Mouse (Mus musculus): Measurements from ENCODE around the gene Jph4. TPM values are rescaled to one million over a fixed set of nuclear protein-coding genes. Genes with fewer than 3 reads are reported as not detected.

Jph4 gene
- total and polyA plus RNA-seq, 3 experiments = not detected

DNA sequence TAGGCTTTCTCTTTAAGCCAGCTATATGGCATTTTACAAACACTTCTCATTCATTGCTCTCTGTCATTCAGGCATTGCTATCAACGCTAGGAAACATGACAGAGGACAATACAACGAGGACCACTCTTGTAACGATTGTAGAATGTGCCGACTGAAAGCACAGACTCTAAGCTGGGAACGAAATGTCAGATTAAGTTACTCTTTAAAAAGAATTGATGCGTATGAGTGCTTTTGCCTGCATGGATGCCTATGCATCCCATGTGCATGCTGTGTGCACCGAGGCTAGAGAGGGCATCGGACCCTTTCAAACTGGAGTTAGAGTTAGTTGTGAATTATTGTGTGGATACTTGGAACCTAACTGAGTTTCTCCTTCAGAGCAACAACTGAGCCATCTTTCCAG lies 18.9 kb upstream of the Jph4 start:
- no peak for DNase-seq (ENCODE audit: low read depth, low spot score)
- Histone ChIP-seq H3K4me3 (ENCODE audit: control insufficient read depth in 1 of 2, insufficient read depth in 1 of 2, low read depth in 2 of 2, low read length in 2 of 2) (no peak overlapping the region), H3K4me1 (ENCODE audit: control insufficient read depth in 1 of 2, insufficient read depth in 2 of 2, low read length in 2 of 2) (no peaks in the 10 kb centered on the region), H3K27me3 (ENCODE audit: control insufficient read depth in 1 of 2, insufficient read depth in 2 of 2, low read length in 2 of 2) (peaks cover 10 to 11% of the 10 kb centered on the region in 2 experiments), H3K79me2 (ENCODE audit: control insufficient read depth, insufficient read depth, low read length, poor library complexity) (no peaks in the 10 kb centered on the region), H3K27ac (ENCODE audit: control insufficient read depth, low read depth, low read length) (no peak overlapping the region), H3K36me3 (ENCODE audit: control insufficient read depth in 1 of 2, insufficient read depth in 2 of 2, low read length in 2 of 2) (no peaks in the 10 kb centered on the region), H3K9me3 (replicated peaks; ENCODE audit: insufficient read depth, low read length) (no peaks in the 10 kb centered on the region), H3K9ac (ENCODE audit: control insufficient read depth, low read depth, low read length, poor library complexity, severe bottlenecking) (no peak overlapping the region)
- TF ChIP-seq MAFK (IDR thresholded peaks at IDR 0.05; ENCODE audit: borderline replicate concordance, low read depth, low read length) (no peak), ZKSCAN1 (IDR thresholded peaks at IDR 0.05; ENCODE audit: low read depth, low read length) (no peak), TAL1 (IDR thresholded peaks at IDR 0.05; ENCODE audit: low read length) (no peak), CHD2 (IDR thresholded peaks at IDR 0.05; ENCODE audit: low read length) (no peak), MYB (IDR thresholded peaks at IDR 0.05; ENCODE audit: low read depth, low read length) (no peak), ELF1 (IDR thresholded peaks at IDR 0.05; ENCODE audit: low read depth, low read length) (no peak), POLR2AphosphoS2 (IDR thresholded peaks at IDR 0.05; ENCODE audit: low read length) (no peak), ETS1 (IDR thresholded peaks at IDR 0.05; ENCODE audit: low read depth, low read length) (no peak), UBTF (IDR thresholded peaks at IDR 0.05; ENCODE audit: borderline replicate concordance, insufficient read depth, low read depth, low read length) (no peak), HCFC1 (IDR thresholded peaks at IDR 0.05; ENCODE audit: low read depth, low read length) (no peak), RCOR1 (IDR thresholded peaks at IDR 0.05; ENCODE audit: low read depth, low read length) (no peak), MEF2A (IDR thresholded peaks at IDR 0.05; ENCODE audit: extremely low read depth, insufficient replicate concordance, low read depth, low read length, poor library complexity, severe bottlenecking) (no peak)

DNA sequence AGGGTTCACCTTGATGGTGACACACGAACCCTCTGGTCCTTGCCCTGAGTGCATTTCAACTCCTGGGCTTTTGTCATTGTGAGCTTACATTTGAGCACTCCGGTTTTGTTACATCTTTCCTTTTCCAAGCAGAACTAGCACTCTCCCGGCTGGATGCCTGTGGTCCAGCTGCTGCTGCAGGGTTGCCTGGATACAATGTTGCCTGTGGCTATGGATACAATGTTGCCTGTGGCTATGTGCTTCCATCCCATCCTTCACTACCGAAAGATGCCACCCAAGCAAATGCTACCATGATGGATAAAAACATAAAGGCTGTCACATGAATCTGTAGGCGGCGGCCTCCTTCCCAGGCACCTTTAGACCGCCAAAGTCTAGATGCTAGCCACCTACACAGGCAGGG lies 9.8 kb upstream of the Jph4 start:
- H3K4me1 ChIP-seq (ENCODE audit: control insufficient read depth in 1 of 2, insufficient read depth in 2 of 2, low read length in 2 of 2) = no peaks in the 10 kb centered on the region
- no peak overlapping the region for H3K9ac ChIP-seq (ENCODE audit: control insufficient read depth, low read depth, low read length, poor library complexity, severe bottlenecking)
- no peak overlapping the region for H3K27ac ChIP-seq (ENCODE audit: control insufficient read depth, low read depth, low read length)
- no peaks in the 10 kb centered on the region for H3K79me2 ChIP-seq (ENCODE audit: control insufficient read depth, insufficient read depth, low read length, poor library complexity)
- DNase-seq (ENCODE audit: low read depth, low spot score) = no peak
- H3K4me3 ChIP-seq (ENCODE audit: control insufficient read depth in 1 of 2, insufficient read depth in 1 of 2, low read depth in 2 of 2, low read length in 2 of 2) = no peak overlapping the region
- no peaks in the 10 kb centered on the region for H3K36me3 ChIP-seq (ENCODE audit: control insufficient read depth in 1 of 2, insufficient read depth in 2 of 2, low read length in 2 of 2)
- H3K9me3 ChIP-seq (replicated peaks; ENCODE audit: insufficient read depth, low read length) = no peaks in the 10 kb centered on the region
- H3K27me3 ChIP-seq (ENCODE audit: control insufficient read depth in 1 of 2, insufficient read depth in 2 of 2, low read length in 2 of 2) = peaks cover 10 to 14% of the 10 kb centered on the region in 2 experiments
- TF ChIP-seq MYB (IDR thresholded peaks at IDR 0.05; ENCODE audit: low read depth, low read length) (no peak), MAZ (IDR thresholded peaks at IDR 0.05; ENCODE audit: low read depth, low read length) (no peak), ZNF384 (IDR thresholded peaks at IDR 0.05; ENCODE audit: low read depth, low read length) (no peak), ELF1 (IDR thresholded peaks at IDR 0.05; ENCODE audit: low read depth, low read length) (no peak), UBTF (IDR thresholded peaks at IDR 0.05; ENCODE audit: borderline replicate concordance, insufficient read depth, low read depth, low read length) (no peak), TAL1 (IDR thresholded peaks at IDR 0.05; ENCODE audit: low read length) (no peak), JUND (IDR thresholded peaks at IDR 0.05; ENCODE audit: low read depth, low read length) (no peak), RCOR1 (IDR thresholded peaks at IDR 0.05; ENCODE audit: low read depth, low read length) (no peak), POLR2A (IDR thresholded peaks at IDR 0.05; ENCODE audit: control insufficient read depth in 1 of 2, insufficient read depth in 1 of 2, low read depth in 1 of 2, low read length in 2 of 2, poor library complexity in 1 of 2) (no peak), NRF1 (IDR thresholded peaks at IDR 0.05; ENCODE audit: insufficient read depth, low read depth, low read length, poor library complexity, severe bottlenecking) (no peak), ZC3H11A (IDR thresholded peaks at IDR 0.05; ENCODE audit: low read depth, low read length) (no peak)

Measured in MEL (cell line).